Mouse (Mus musculus): Measurements from ENCODE around the gene Tex2.

DNA sequence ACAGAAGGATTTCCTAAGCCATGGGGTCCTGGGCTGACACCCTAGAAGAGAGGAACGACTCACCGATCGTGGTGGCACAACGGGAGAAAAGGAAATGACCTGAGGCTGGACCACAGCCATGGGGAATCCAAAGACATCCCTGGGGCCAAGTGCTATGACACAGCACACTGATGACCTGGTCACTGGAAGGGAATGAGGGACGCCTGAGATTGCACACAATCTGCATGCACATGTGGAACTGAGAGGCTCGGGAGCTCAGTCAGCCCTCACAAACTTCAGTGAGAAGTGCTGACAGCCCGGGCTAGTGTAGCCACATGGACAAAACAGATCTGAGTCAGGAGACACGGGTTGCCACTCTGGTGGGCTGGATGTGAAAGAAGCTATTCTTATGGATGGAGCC is 24.4 kb downstream of the Tex2 start:
- TF ChIP-seq CTCF (IDR thresholded peaks at IDR 0.05; ENCODE audit: low read depth, low read length) (no peak), GATA1 (IDR thresholded peaks at IDR 0.05; ENCODE audit: borderline replicate concordance, low read length) (no peak)

Measured in G1E (cell line).